Mouse (Mus musculus) cerebral cortex, adult 2 months (tissue): ENCODE results near the gene Cela2a.

Experiments used
- WGBS: fragments of 180-500 bp; shearing (Covaris S2); methylation state at CpG from one replicate; pipeline ENCODE4 v1.1.7; 2018; 5-methylcytosine and 5-hydroxymethylcytosine counted together

The Cela2a gene

GRCm38 (mm10) chr4:141858501-141858900, 32.5 kb upstream of the Cela2a start:
- 45% methylated on average over 20 of the region's 20 CpGs for WGBS

- 11% methylated on average over 10 of the region's 10 CpGs for WGBS
Observed at GRCm38 (mm10) chr4:141857422-141857930, 31.5 kb upstream of the Cela2a start.

GRCm38 (mm10) chr4:141853437-141853836, 27.5 kb upstream of the Cela2a start:
- WGBS = 54% methylated on average over 9 of the region's 9 CpGs

- WGBS = 92% methylated on average over 6 of the region's 6 CpGs
Observed at GRCm38 (mm10) chr4:141845999-141846398, 20.0 kb upstream of the Cela2a start, which contains the start of gene Ctrc. TSS of gene Ctrc (minus strand) at chr4:141846359.

GRCm38 (mm10) chr4:141834536-141835095, 8.7 kb upstream of the Cela2a start:
- 61% methylated on average over 5 of the region's 5 CpGs for WGBS

- 33% methylated on average over 1 of the region's 1 CpGs for WGBS
Observed at GRCm38 (mm10) chr4:141833911-141834310, 8.0 kb upstream of the Cela2a start.

- WGBS = 87% methylated on average over 7 of the region's 7 CpGs
Observed at GRCm38 (mm10) chr4:141831361-141831760, 5.4 kb upstream of the Cela2a start.

GRCm38 (mm10) chr4:141830381-141830780, 4.4 kb upstream of the Cela2a start:
- WGBS = 58% methylated on average over 11 of the region's 11 CpGs

GRCm38 (mm10) chr4:141828177-141828576, 2.2 kb upstream of the Cela2a start:
- WGBS = 76% methylated on average over 4 of the region's 4 CpGs

- 94% methylated on average over 2 of the region's 2 CpGs for WGBS
Observed at GRCm38 (mm10) chr4:141827401-141827800, 1.4 kb upstream of the Cela2a start.

GRCm38 (mm10) chr4:141822979-141823378, 3.0 kb downstream of the Cela2a start:
- WGBS = 67% methylated on average over 3 of the region's 3 CpGs

GRCm38 (mm10) chr4:141822089-141822488, 3.9 kb downstream of the Cela2a start:
- WGBS = 79% methylated on average over 10 of the region's 10 CpGs

GRCm38 (mm10) chr4:141821178-141821577, 4.8 kb downstream of the Cela2a start:
- WGBS = 79% methylated on average over 3 of the region's 3 CpGs

- 92% methylated on average over 7 of the region's 7 CpGs for WGBS
Observed at GRCm38 (mm10) chr4:141819316-141819715, 6.6 kb downstream of the Cela2a start.

GRCm38 (mm10) chr4:141818861-141819260, 7.1 kb downstream of the Cela2a start:
- WGBS = 94% methylated on average over 13 of the region's 13 CpGs

- WGBS = 77% methylated on average over 10 of the region's 10 CpGs
Observed at GRCm38 (mm10) chr4:141817706-141818105, 8.3 kb downstream of the Cela2a start.

- 45% methylated on average over 14 of the region's 14 CpGs for WGBS
Observed at GRCm38 (mm10) chr4:141816776-141817655, 8.9 kb downstream of the Cela2a start.

- 89% methylated on average over 7 of the region's 7 CpGs for WGBS
Observed at GRCm38 (mm10) chr4:141816267-141816666, 9.7 kb downstream of the Cela2a start.

GRCm38 (mm10) chr4:141811375-141811774, 14.6 kb downstream of the Cela2a start:
- WGBS = 97% methylated on average over 7 of the region's 7 CpGs

- WGBS = 97% methylated on average over 2 of the region's 2 CpGs
Observed at GRCm38 (mm10) chr4:141810975-141811374, 15.0 kb downstream of the Cela2a start.

GRCm38 (mm10) chr4:141809850-141810464, 16.0 kb downstream of the Cela2a start:
- WGBS = 67% methylated on average over 8 of the region's 8 CpGs

- whole genome bisulfite sequencing = 92% methylated on average over 8 of the region's 8 CpGs
Observed at GRCm38 (mm10) chr4:141805886-141806285, 20.1 kb downstream of the Cela2a start.
